Mouse (Mus musculus) embryonic fibroblast, embryonic 13.5 days (primary cell): ENCODE data around the gene Aven.

Experiments
- CTCF ChIP-seq: IDR thresholded peaks from 2 replicates; pipeline ENCODE4 v1.5.1; 2011; ENCODE audit warnings: mild to moderate bottlenecking, control low read depth, low read length, moderate library complexity, borderline replicate concordance; ENCODE audit not compliant: insufficient read depth
- POLR2A ChIP-seq: IDR thresholded peaks from 2 replicates; pipeline ENCODE4 v1.6.1; 2011; ENCODE audit warnings: low read depth, mild to moderate bottlenecking, control low read depth, low read length, moderate library complexity

- no peak for TF ChIP-seq POLR2A
- TF ChIP-seq CTCF, result no peak
Observed at GRCm38 (mm10) chr2:112507444-112507843, 14.7 kb downstream of the Aven start.
